Mouse (Mus musculus) heart, postnatal 0 days (tissue): ENCODE results near the gene Fhad1.

ENCODE experiments used
- CTCF ChIP-seq: IDR thresholded peaks from 2 replicates; pipeline ENCODE4 v1.5.1; 2016; ENCODE audit warnings: antibody characterized with exemption, control low read depth, low read depth
- EP300 ChIP-seq: IDR thresholded peaks from 2 replicates; pipeline ENCODE4 v1.6.1; 2016; ENCODE audit warnings: antibody characterized with exemption, low read depth

DNA sequence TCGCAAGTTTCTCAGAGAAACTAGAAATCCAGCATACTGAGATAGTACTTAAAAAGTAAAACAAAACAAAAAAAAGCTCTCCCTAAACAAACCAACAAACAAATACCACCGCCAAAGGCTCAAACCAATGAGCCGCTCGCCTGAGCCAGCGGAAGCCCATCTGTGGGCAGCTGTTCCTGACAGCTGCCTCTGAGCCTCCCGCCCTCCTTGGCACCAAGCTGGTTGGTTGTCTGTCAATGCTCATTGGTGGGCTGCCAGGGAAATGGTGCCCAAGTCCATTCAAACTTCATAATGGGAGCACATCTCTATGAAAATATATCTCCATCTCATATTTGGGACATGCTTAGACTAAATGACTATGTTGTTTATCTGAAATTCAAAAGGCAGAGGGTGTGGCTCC lies 117.7 kb downstream of the Fhad1 start:
- TF ChIP-seq EP300 (no peak), CTCF (no peak)
